Mouse (Mus musculus) testis, adult 2 months (tissue): ENCODE measurements around the gene Tmprss11e.

Experiments used
- CTCF ChIP-seq: fragments of 200-500 bp; IDR thresholded peaks from 2 replicates; pipeline ENCODE4 v1.5.1; 2012; ENCODE audit warnings: low read depth, mild to moderate bottlenecking, inconsistent platforms, low read length, moderate library complexity; ENCODE audit not compliant: control insufficient read depth, insufficient read depth, insufficient replicate concordance
- POLR2A ChIP-seq: fragments of 200-500 bp; IDR thresholded peaks from 2 replicates; pipeline ENCODE4 v1.6.1; 2012; ENCODE audit warnings: low read depth, mild to moderate bottlenecking, inconsistent platforms, low read length, moderate library complexity; ENCODE audit not compliant: control insufficient read depth

DNA sequence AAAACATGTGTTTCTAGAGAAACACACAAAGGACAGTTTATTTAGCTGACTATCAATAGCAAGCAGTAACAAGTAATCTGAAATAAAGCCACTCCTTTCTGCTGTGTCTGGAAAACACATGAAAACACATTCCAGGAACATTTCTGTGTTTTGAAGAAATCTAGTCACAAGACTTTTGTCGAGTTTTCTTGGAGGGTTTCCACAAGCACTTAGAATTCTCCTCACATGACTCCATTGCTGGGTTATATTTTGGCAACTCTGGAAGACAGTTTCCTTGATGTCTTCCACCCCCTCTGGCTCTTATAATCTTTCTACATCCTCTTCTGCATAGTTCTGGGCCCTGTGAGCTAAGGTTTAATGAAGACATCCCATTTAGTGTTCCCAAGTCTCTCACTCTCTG lies 32.9 kb upstream of the Tmprss11e start:
- TF ChIP-seq CTCF, result no peak
- no peak for TF ChIP-seq POLR2A
